Mouse (Mus musculus) lung, postnatal 10 days (tissue): ENCODE measurements around the gene Msrb3.
A peak's percentile ranks its signal among the peaks of the same experiment; 100 is the strongest.

Source experiments
- DNase-seq: peaks from one replicate; pipeline ENCODE4 v3.0.0; 2021

Gene Msrb3

GRCm38 (mm10) chr10:120857531-120858001 lies 41.3 kb downstream of the Msrb3 start:
- peak; percentile 68 for DNase-seq

DNA sequence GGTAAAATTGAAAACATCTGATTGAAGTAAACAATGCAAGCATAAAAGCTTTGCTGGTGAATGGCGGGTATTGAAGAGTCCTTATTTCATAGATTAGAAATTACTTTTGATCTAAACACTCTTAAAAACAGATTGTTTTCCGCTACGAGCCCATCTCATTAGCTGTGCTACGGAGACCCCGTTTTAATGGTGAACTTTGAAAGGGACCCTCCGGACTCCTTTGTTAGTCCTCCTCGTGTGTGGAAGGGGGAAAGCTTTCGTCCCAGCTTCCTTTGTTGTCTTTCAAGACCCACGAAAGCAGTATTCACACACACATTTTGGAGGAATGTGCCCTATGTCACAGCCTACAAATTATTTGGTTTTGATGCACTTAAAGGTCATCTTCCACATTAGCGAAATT lies 44.6 kb downstream of the Msrb3 start:
- no peak for DNase-seq

DNA sequence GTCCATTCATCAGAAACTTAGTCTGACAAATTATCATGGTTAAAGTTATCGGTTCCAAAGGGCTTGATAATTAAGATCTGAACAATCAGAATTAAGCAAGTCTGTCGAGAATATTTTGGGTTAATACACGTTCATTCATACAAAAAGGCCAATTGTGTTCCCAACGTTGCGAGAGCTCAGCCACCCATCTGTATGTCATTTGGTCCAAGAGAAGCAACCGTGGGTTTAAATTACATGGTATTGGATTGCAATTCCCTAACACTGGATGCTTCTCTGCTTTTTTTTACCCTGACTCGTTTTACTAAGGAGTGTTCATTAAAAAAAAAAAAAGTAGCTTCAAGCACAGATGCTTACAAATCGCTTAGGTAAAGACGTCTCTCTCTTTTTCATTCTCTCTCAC lies 45.1 kb downstream of the Msrb3 start:
- no peak for DNase-seq

DNA sequence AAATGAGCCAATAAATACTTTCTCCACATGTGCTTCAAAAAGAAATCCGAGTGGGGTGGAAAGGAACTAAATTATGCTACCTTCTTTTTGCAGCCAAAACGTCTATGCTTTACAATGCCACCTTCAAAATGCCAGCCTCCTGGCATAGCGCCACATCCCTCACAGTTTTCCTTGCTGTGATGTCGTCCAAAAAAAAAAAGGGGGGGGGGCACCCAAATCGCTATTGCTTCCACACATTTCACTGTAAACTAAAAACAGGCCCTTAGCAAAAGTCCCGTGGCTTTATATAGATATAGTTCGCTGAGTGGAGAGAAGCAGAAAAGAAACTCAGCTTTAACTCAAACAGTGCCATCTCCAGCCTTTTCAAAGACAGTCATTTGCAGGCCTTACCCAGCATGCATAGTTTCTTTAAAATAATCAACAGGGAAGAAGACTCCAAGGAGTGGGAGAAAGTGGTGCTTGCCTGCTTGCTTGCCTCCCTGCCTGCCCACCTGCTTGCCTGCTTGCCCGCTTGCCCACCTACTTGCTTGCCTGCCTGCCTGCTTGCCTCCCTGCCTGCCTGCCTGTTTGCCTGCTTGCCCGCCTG lies 47.6 kb downstream of the Msrb3 start:
- no peak for DNase-seq

DNA sequence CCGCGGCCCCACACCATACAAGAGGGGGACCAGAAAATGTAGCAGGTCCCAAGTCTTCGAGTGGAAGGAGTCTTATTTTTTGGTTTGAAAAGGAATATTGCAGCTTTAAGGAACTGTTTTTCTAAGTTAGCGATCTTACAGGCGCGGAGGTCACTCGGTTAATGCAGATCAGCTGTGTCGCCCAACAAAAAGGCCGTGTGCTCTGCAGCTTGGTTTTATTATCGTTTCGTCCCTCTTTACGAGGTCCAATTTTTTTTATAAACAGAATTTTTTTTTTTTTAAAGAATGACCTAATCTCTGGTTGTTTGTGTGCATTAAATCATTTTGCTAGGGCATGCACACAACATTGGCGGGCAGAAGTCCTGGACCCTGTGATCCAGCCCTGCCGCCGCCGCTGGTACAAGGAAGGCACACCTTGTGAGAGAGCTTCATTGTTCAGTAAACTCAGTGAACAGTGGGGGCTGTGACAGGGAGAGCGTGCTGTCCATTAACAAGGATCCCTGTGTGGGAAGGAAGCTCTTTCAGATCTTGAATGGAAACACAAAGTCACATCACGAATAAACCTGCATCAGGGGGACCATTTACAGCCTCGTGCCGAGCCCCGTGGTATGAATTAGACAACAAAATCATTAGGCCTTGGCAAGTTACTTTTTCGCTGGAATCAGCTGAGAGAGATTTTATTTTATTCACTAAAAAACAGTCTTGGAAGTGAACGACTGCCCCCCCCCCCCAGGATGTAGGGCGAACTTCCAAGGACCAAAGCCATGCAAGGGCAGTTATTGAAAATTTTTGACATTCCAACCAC lies 48.3 kb downstream of the Msrb3 start:
- DNase-seq, result no peak

GRCm38 (mm10) chr10:120848677-120849076 lies 50.2 kb downstream of the Msrb3 start:
- DNase-seq, result peak; percentile 34

DNA sequence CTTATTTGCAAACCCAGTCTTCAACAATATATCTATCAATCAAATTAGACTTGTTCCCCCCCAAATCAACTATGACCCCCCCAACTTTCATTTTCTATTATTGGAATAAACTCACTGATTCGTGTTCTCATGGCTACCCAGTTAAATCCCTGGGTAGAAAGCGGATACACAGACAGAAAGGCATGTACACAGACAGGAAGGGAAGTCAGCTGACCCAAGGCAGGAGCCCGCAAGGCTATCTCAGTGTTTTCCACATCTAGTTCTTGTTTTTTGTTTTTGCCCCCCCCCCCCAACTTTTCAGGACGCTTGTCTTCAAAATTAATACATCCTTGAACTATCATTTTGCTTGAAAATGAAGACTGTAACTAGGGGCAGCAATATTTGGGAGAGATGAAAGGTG lies 51.1 kb downstream of the Msrb3 start:
- DNase-seq, result no peak

- peak; percentile 44 for DNase-seq
Observed at GRCm38 (mm10) chr10:120839966-120840365, 58.9 kb downstream of the Msrb3 start.

- no peak for DNase-seq
Observed at GRCm38 (mm10) chr10:120834531-120834930, 64.4 kb downstream of the Msrb3 start.

DNA sequence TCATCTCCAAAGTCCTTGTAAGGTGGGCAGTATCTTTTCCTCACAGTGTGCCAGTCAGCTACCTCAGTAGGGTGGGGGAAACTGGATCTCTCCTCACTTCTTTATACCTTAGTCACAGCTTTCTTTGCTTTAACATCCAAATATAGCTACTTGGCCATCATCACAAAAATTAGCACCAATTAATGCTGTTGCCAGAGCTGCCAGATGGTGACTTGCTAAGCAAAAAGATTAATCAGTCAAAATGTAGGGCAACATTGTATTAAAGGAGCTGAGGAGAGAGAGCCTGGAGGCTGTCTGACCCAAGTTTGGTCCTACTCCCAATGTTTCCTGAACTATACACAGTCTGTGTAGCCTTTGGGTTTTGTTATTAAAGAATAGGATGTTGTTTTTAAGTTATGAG lies 65.1 kb downstream of the Msrb3 start:
- DNase-seq, result no peak

DNA sequence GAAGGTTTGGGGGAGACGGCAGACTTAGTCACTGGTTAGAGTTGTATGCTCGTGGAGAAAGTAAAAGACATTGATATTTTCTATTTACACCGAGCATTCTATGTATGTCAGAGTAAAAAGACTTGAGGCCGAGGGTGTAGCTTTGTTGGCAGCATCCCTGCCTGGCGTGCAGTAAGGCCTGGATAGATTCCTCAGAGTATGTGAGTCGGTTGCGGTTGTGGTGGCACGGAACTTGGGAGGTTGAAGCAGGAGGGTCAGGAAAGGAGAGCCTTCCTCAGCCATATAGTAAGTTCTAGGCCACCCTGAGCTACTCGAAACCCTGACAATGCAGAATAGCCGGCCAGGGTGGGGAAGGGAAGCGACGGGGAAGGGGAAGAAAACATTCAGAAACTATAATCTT lies 71.1 kb downstream of the Msrb3 start:
- DNase-seq, result no peak

DNA sequence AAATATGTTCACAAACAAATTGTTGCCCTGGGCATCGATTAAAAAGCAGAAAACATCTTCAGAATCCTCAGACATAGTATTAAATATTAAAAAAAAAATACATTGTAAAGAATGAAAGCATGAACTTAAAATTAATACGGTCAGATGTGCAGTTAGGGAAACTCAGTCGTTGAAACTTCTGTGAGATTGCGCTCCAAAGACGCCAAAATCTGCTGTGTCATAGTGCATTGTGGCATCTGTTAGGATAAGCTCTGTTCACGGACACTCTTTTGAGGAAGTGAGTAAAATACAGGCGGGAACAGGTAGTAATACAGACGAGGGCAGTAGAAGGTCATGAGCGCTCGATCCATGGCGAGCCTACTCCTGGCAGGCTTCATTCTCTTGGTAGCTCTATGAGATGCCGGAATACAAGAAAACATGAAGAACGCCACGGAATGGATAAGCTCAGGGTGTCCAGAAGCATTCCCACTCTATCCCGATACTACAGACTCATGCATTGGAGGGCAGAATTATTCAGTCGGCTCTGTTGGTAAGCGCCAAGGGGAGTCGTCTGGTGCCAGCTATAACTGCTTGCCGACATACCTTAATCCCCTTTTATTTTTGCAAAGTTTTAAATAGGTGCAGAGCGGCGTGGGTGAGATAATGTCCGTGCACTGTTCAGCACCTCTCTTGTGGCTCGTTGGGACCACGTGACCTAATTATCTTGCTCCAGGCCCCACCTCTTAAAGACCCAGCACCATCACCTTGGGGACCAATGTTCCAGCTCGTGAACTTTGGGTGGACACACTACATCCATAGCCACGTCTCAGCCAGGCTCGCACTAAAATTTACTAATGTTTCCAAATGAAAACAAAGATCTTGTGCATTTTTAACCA lies 71.9 kb downstream of the Msrb3 start:
- no peak for DNase-seq

- DNase-seq, result no peak
Observed at GRCm38 (mm10) chr10:120826381-120826780, 72.5 kb downstream of the Msrb3 start.

DNA sequence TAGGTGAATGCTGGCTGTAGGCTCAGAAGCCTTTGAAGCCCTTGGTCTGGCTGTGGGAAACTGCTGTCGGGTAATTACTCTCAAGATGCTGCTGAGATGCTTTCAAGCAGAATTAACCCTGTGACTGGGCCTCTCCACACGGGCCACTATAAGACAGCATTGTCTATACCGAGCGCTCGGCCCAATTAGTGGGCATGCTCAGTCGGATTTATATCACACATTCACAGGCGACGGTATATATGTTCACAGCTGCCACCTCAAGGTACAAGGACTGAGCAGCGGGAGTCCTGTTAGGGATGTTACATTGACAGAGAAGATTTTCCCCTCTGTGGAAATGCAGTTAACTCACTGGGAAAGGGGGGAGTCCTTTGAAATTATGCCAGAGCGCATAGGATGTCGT lies 73.3 kb downstream of the Msrb3 start:
- DNase-seq, result no peak

DNA sequence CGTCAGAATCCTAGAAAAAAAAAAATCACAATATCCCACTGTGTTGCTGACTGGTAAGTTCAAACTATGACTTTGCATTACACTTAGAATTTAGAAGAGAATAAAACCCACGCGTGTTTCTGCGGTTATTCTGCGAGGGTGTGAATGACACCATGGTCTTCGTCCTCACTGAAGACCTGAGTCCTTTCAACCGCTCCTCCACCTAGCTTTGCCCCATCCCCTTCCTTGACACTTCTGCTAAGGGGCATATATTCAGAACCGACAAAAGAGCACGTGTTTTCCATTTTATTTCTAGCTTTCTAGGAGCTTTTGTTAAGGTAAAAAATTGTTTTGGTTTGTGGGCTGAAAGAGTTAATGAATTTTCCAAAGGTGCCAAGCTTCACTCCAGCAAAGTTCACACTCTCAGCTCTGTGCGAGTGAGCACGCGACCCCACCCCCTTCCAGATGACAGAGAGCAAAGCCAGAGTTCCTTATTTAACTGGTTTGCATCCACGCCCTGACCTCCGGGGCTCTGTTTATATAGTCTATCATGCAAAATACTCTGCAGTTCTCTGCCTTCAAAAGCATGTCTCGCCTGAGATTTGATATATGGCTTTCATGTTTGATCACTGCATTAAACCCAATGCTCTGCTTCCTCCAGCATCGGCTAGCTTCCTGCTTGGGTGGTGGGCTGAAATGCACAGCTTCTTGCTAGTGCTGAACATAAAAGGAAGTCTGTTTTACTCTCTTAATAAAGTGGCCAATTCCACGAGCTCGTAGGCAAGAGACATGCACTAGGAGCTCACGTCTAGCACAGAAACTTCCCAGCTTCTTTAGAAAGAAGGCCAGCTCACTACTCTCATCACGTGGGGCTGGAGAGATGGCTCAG lies 77.2 kb downstream of the Msrb3 start:
- peak; percentile 32 for DNase-seq

GRCm38 (mm10) chr10:120820781-120821300 lies 78.1 kb downstream of the Msrb3 start:
- no peak for DNase-seq

DNA sequence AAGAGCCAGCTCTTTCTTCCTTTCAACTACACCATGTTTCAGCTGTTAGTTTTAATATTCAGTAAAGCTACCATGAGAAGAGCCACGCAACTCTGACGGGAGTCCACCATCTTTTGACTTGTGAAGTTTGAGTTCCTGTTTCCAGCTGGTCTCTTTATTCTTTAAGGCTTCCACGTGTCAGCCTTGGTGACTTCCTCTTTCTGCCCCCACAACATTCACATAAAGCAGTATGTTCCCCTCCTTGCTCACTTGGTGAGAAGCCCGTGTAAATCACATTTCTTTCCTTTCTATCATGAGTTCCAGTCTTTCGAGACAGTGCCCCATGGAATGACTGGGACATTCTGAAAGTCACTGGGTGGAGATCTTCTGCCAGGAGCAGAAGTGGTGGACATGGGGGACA lies 83.6 kb downstream of the Msrb3 start:
- no peak for DNase-seq

DNA sequence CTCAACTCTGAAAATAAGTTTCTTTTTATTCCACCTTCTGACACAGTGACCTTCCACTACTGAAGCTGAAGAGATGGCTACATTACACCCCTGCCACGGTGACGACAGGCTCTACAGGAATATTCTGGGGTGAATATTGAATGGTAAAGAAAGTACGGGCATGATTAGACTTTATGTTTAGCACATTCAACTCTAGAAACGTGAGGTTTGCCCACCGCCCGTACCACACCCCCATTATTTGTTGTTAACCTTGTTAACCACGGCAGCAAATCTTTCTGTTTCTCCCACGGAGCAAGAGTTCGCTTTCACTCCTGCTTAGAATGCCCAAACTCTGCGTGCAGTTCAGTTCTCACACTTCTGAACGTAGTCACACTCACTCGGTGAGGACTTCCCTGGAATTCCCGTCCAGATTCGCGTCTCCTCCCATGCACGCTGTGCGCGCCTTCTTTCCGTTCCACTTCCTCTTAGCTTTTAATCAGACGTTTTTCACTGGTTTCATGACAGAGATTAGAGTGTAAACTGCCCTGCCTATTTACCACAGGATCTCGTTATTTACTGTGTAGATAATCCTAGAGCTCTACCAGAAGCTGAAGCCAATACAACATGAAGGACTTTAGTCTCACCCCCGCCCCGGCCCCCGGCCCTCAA lies 87.0 kb downstream of the Msrb3 start:
- DNase-seq, result peak; percentile 30

DNA sequence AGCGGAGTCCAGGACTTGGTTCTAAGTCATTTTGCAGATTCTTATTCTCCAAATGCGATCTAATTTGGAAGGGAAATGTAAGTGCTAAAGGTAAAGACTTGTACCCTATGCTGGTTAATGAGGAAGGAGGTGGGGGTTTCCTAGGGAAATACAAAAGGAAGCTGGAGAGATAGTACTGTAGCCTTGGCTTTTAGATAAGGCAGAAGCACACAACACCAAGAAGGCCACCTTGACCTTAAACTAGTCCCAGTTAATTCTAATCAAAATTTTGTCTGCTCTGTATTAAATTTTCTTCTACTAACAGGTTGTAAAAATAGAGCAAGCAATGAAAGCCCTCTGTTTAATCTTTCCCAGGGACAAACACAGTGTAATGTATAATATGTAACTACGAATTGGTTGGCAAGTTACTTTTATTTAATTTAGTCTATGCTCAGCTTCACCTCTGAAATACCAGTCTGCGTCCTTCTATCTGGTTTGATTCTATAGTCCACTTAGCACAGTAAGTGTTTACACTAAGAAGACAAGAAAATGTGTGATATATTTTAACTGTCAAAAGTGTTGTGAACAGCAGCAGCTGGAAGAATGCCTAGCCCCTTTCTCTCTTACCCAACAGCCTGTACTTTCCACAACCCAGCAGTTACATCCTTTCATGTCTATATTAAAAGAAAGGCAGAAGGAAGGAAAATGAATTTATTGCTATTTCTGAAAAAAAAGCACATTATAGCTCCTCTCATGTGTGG lies 87.9 kb downstream of the Msrb3 start:
- DNase-seq, result no peak

- DNase-seq, result no peak
Observed at GRCm38 (mm10) chr10:120810053-120810696, 88.7 kb downstream of the Msrb3 start.

GRCm38 (mm10) chr10:120808167-120808566 lies 90.7 kb downstream of the Msrb3 start:
- no peak for DNase-seq
